Mouse (Mus musculus) small intestine, adult 2 months (tissue): ENCODE data around the gene Krtap8-1.

Source experiments
- CTCF ChIP-seq: fragments of 200-500 bp; IDR thresholded peaks from 2 replicates; pipeline ENCODE4 v1.5.1; 2012; ENCODE audit warnings: low read depth, mild to moderate bottlenecking, control low read depth, inconsistent platforms, low read length, moderate library complexity, mixed read lengths; ENCODE audit not compliant: insufficient replicate concordance, insufficient read length; ENCODE audit errors: extremely low read depth
- POLR2A ChIP-seq: fragments of 200-500 bp; IDR thresholded peaks from 2 replicates; pipeline ENCODE4 v1.6.1; 2012; ENCODE audit warnings: low read depth, mild to moderate bottlenecking, control low read depth, inconsistent platforms, low read length, moderate library complexity

GRCm38 (mm10) chr16:89477679-89478314 is 10.0 kb downstream of the Krtap8-1 start:
- no peak for TF ChIP-seq CTCF
- no peak for TF ChIP-seq POLR2A
